Mouse (Mus musculus) embryonic facial prominence, embryonic 12.5 days (tissue): Measurements from ENCODE around the gene Plekha7. TPM values are rescaled to one million over a fixed set of nuclear protein-coding genes. Genes with fewer than 3 reads are reported as not detected.

ENCODE experiments used
- polyA plus RNA-seq: library from polyadenylated mRNA; unstranded; fragments of >200 nt; fragmentation: Nextera tagmentation; extraction: Ambion mirVana; gene quantifications from 2 replicates; pipeline ENCODE4 v1.2.1, GENCODE M21; 2016

Gene Plekha7
- polyA plus RNA-seq, 1 experiment from 2014 or later, result 9.3 TPM

Other genes starting within 250 kb of the Plekha7 start
- gene Gm4353, start 223.7 kb downstream of the Plekha7 start, polyA plus RNA-seq, result 0.88 and 1.1 TPM in 2 replicates
- gene Rps13, start 25.8 kb upstream of the Plekha7 start, polyA plus RNA-seq, result 745 and 844 TPM in 2 replicates
- gene Pik3c2a, start 135.1 kb upstream of the Plekha7 start, polyA plus RNA-seq, result 35.4 and 40.4 TPM in 2 replicates
- gene Nucb2, start 196.0 kb upstream of the Plekha7 start, polyA plus RNA-seq, result 13.3 and 13.7 TPM in 2 replicates